Mouse (Mus musculus): Measurements from ENCODE around the gene Gys1. TPM values are rescaled to one million over a fixed set of nuclear protein-coding genes. Genes with fewer than 3 reads are reported as not detected.
A peak's percentile ranks its signal among the peaks of the same experiment; 100 is the strongest.

The Gys1 gene
- polyA plus RNA-seq, 1 experiment from 2014 or later: 10.6 TPM

- Histone ChIP-seq H3K9me3 (ENCODE audit: control insufficient read depth, low read length) (no peaks in the 10 kb centered on the region), H3K36me3 (ENCODE audit: control insufficient read depth, insufficient read depth, low read length) (peaks cover 15% of the 10 kb centered on the region), H3K4me1 (replicated peaks; ENCODE audit: control insufficient read depth, insufficient read depth) (no peaks in the 10 kb centered on the region), H3K4me2 (replicated peaks; ENCODE audit: low read depth) (no peak overlapping the region), H3K4me3 (ENCODE audit: low read depth, low read length) (no peak overlapping the region), H3K27ac (replicated peaks) (no peak overlapping the region), H3K9ac (ENCODE audit: low read length) (no peak overlapping the region), H3K27me3 (ENCODE audit: control insufficient read depth, insufficient read depth, low read length) (no peaks in the 10 kb centered on the region)
- DNase-seq (ENCODE audit: low spot score) (no peak), ATAC-seq (ENCODE audit: low FRiP score, low TSS enrichment) (no peak)
- TF ChIP-seq EP300 (optimal IDR thresholded peaks at IDR 0.05): no peak
- TF ChIP-seq CTCF (IDR thresholded peaks at IDR 0.05; ENCODE audit: low read depth): no peak
- WGBS: 7% methylated on average over 13 of the region's 13 CpGs
Observed at GRCm38 (mm10) chr7:45417962-45418492, 16.6 kb upstream of the Gys1 start.

GRCm38 (mm10) chr7:45419859-45420614 lies 14.6 kb upstream of the Gys1 start:
- 16% methylated on average over 26 of the region's 27 CpGs for WGBS
- DNase-seq (ENCODE audit: low spot score) (peak; percentile 35), ATAC-seq (ENCODE audit: low FRiP score, low TSS enrichment) (no peak)
- peaks cover 26% of the 10 kb centered on the region for H3K36me3 ChIP-seq (ENCODE audit: control insufficient read depth, insufficient read depth, low read length)
- H3K9me3 ChIP-seq (ENCODE audit: control insufficient read depth, low read length): no peaks in the 10 kb centered on the region
- no peak overlapping the region for H3K4me3 ChIP-seq (ENCODE audit: low read depth, low read length)
- H3K4me2 ChIP-seq (replicated peaks; ENCODE audit: low read depth): no peak overlapping the region
- no peak for TF ChIP-seq EP300 (optimal IDR thresholded peaks at IDR 0.05)
- TF ChIP-seq CTCF (IDR thresholded peaks at IDR 0.05; ENCODE audit: low read depth): no peak
- H3K27me3 ChIP-seq (ENCODE audit: control insufficient read depth, insufficient read depth, low read length): no peaks in the 10 kb centered on the region
- no peaks in the 10 kb centered on the region for H3K4me1 ChIP-seq (replicated peaks; ENCODE audit: control insufficient read depth, insufficient read depth)
- H3K27ac ChIP-seq (replicated peaks): no peak overlapping the region
- no peak overlapping the region for H3K9ac ChIP-seq (ENCODE audit: low read length)

GRCm38 (mm10) chr7:45420615-45420919 lies 14.1 kb upstream of the Gys1 start, which contains the start of gene Lhb:
TSS of gene Lhb (plus strand) at chr7:45420820.
- DNase-seq (ENCODE audit: low spot score): no peak
- no peak for TF ChIP-seq CTCF (IDR thresholded peaks at IDR 0.05; ENCODE audit: low read depth)
- no peak for TF ChIP-seq EP300 (optimal IDR thresholded peaks at IDR 0.05)
- Histone ChIP-seq H3K36me3 (ENCODE audit: control insufficient read depth, insufficient read depth, low read length) (peaks cover 27% of the 10 kb centered on the region), H3K9ac (ENCODE audit: low read length) (no peak within 1 kb of the TSS), H3K27ac (replicated peaks) (no peak within 1 kb of the TSS), H3K4me1 (replicated peaks; ENCODE audit: control insufficient read depth, insufficient read depth) (no peaks in the 10 kb centered on the region), H3K4me3 (ENCODE audit: low read depth, low read length) (no peak within 1 kb of the TSS), H3K27me3 (ENCODE audit: control insufficient read depth, insufficient read depth, low read length) (no peaks in the 10 kb centered on the region), H3K4me2 (replicated peaks; ENCODE audit: low read depth) (no peak within 1 kb of the TSS), H3K9me3 (ENCODE audit: control insufficient read depth, low read length) (no peaks in the 10 kb centered on the region)
- ATAC-seq (ENCODE audit: low FRiP score, low TSS enrichment): no peak
- 52% methylated on average over 6 of the region's 6 CpGs for WGBS

GRCm38 (mm10) chr7:45421194-45421593 lies 13.4 kb upstream of the Gys1 start:
- Histone ChIP-seq H3K27ac (replicated peaks) (no peak overlapping the region), H3K36me3 (ENCODE audit: control insufficient read depth, insufficient read depth, low read length) (peaks cover 27% of the 10 kb centered on the region), H3K4me2 (replicated peaks; ENCODE audit: low read depth) (no peak overlapping the region), H3K9me3 (ENCODE audit: control insufficient read depth, low read length) (no peaks in the 10 kb centered on the region), H3K4me1 (replicated peaks; ENCODE audit: control insufficient read depth, insufficient read depth) (no peaks in the 10 kb centered on the region), H3K4me3 (ENCODE audit: low read depth, low read length) (no peak overlapping the region), H3K27me3 (ENCODE audit: control insufficient read depth, insufficient read depth, low read length) (no peaks in the 10 kb centered on the region), H3K9ac (ENCODE audit: low read length) (no peak overlapping the region)
- DNase-seq (ENCODE audit: low spot score): no peak
- no peak for ATAC-seq (ENCODE audit: low FRiP score, low TSS enrichment)
- TF ChIP-seq CTCF (IDR thresholded peaks at IDR 0.05; ENCODE audit: low read depth) (no peak), EP300 (optimal IDR thresholded peaks at IDR 0.05) (no peak)
- 92% methylated on average over 14 of the region's 14 CpGs for WGBS

- no peak overlapping the region for H3K9ac ChIP-seq (ENCODE audit: low read length)
- ATAC-seq (ENCODE audit: low FRiP score, low TSS enrichment) (no peak), DNase-seq (ENCODE audit: low spot score) (no peak)
- H3K4me3 ChIP-seq (ENCODE audit: low read depth, low read length): no peak overlapping the region
- H3K27ac ChIP-seq (replicated peaks): no peak overlapping the region
- no peaks in the 10 kb centered on the region for H3K27me3 ChIP-seq (ENCODE audit: control insufficient read depth, insufficient read depth, low read length)
- no peaks in the 10 kb centered on the region for H3K4me1 ChIP-seq (replicated peaks; ENCODE audit: control insufficient read depth, insufficient read depth)
- WGBS: 83% methylated on average over 8 of the region's 8 CpGs
- no peak for TF ChIP-seq EP300 (optimal IDR thresholded peaks at IDR 0.05)
- no peak for TF ChIP-seq CTCF (IDR thresholded peaks at IDR 0.05; ENCODE audit: low read depth)
- H3K9me3 ChIP-seq (ENCODE audit: control insufficient read depth, low read length): no peaks in the 10 kb centered on the region
- H3K36me3 ChIP-seq (ENCODE audit: control insufficient read depth, insufficient read depth, low read length): peaks cover 35% of the 10 kb centered on the region
- H3K4me2 ChIP-seq (replicated peaks; ENCODE audit: low read depth): no peak overlapping the region
Observed at GRCm38 (mm10) chr7:45426556-45426955, 8.1 kb upstream of the Gys1 start.

GRCm38 (mm10) chr7:45433835-45434202 lies 825 bp upstream of the Gys1 start:
- H3K4me1 ChIP-seq (replicated peaks; ENCODE audit: control insufficient read depth, insufficient read depth): peaks cover 9% of the 10 kb centered on the region
- H3K9me3 ChIP-seq (ENCODE audit: control insufficient read depth, low read length): no peaks in the 10 kb centered on the region
- peak overlapping the region; percentile 94 for H3K4me2 ChIP-seq (replicated peaks; ENCODE audit: low read depth)
- H3K27me3 ChIP-seq (ENCODE audit: control insufficient read depth, insufficient read depth, low read length): no peaks in the 10 kb centered on the region
- H3K4me3 ChIP-seq (ENCODE audit: low read depth, low read length): peak overlapping the region; percentile 53
- peak overlapping the region; percentile 65; the same call in 1 of the 2 replicates for H3K27ac ChIP-seq (replicated peaks)
- peaks cover 8% of the 10 kb centered on the region for H3K36me3 ChIP-seq (ENCODE audit: control insufficient read depth, insufficient read depth, low read length)
- 1% methylated on average over 7 of the region's 7 CpGs for WGBS
- ATAC-seq (ENCODE audit: low FRiP score, low TSS enrichment) (no peak), DNase-seq (ENCODE audit: low spot score) (no peak)
- H3K9ac ChIP-seq (ENCODE audit: low read length): peak overlapping the region; percentile 76
- TF ChIP-seq CTCF (IDR thresholded peaks at IDR 0.05; ENCODE audit: low read depth): no peak
- no peak for TF ChIP-seq EP300 (optimal IDR thresholded peaks at IDR 0.05)

Measured in stomach, postnatal 0 days (tissue).